Comparison of ENCODE assay signal across 10 mouse cellular contexts in the genomic region with DNA sequence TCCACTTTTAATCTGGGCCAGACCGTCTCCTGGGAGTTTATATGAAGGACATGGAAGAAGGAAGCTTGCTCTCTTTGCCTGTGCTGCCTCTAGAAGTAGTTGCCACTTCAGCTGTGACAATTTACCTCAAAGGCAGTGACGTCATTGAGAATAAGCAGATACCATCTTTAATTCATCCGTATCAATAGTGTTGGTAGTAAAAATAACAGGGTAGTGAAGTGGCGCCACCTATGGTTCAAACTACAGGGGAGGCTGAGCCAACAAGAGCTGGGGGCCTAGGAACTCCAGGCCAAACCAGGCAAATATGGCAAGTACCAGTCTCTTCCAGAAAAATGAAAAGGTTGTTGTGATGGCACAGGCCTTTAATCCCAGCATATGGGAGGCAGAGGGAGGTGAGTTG. TPM values are rescaled to one million over a fixed set of nuclear protein-coding genes. Genes with fewer than 3 reads are reported as not detected.
A peak's percentile ranks its signal among the peaks of the same experiment; 100 is the strongest.
DNase-seq lines count a peak whose midpoint lies in the region; ATAC-seq and TF ChIP-seq lines count a peak whose summit lies in the region.
"Had no signal": no experiment of that assay in that cellular context is flagged by ENCODE, and none has a peak within 500 bp of the region (broad histone marks: within the 10 kb centered on the region; RNA-seq: fewer than 3 reads in every experiment).

No protein-coding gene starts in this region.

- peaks cover 4% of the 10 kb centered on the region; the same call in 1 of the 2 replicates for H3K4me1 ChIP-seq in kidney, adult 2 months (ENCODE audit: control insufficient read depth, insufficient read depth, low read length)
- no peaks in the 10 kb centered on the region for H3K4me1 ChIP-seq in kidney, embryonic 15.5 days
- H3K4me1 ChIP-seq in cortical plate, adult 2 months (ENCODE audit: control insufficient read depth, insufficient read depth, low read length) = no peaks in the 10 kb centered on the region
- H3K4me1 ChIP-seq in intestine, embryonic 16.5 days (ENCODE audit: control insufficient read depth, insufficient read depth, low read length) = no peaks in the 10 kb centered on the region
- H3K4me1 ChIP-seq: limb, embryonic 12.5 days had no signal

- TF ChIP-seq POLR2A in kidney, adult 2 months (IDR thresholded peaks at IDR 0.05; ENCODE audit: low read depth, low read length) = no peak
- TF ChIP-seq POLR2A in cortical plate, adult 2 months (IDR thresholded peaks at IDR 0.05; ENCODE audit: extremely low read depth, insufficient read depth, low read length) = no peak

- DNase-seq in kidney, adult 2 months = peak; percentile 43
- peak; percentile 44 for DNase-seq in MN1 (ENCODE audit: low spot score)
- DNase-seq in mesoderm, embryonic 11.5 days (ENCODE audit: low read depth, low spot score) = peak; percentile 33
- DNase-seq in gastrocnemius, postnatal 10 days = no peak
- no peak for DNase-seq in ovary, postnatal 14 days (ENCODE audit: low spot score)

- H3K4me3 ChIP-seq in kidney, adult 2 months (ENCODE audit: insufficient read depth, low read depth, low read length) = no peak overlapping the region
- no peak overlapping the region for H3K4me3 ChIP-seq in kidney, embryonic 15.5 days (replicated peaks)
- H3K4me3 ChIP-seq in cortical plate, adult 2 months (ENCODE audit: insufficient read depth, low read length) = no peak overlapping the region
- no peak overlapping the region for H3K4me3 ChIP-seq in intestine, embryonic 16.5 days (ENCODE audit: low read length)
- H3K4me3 ChIP-seq: limb, embryonic 12.5 days had no signal

- no peaks in the 10 kb centered on the region for H3K9me3 ChIP-seq in kidney, embryonic 15.5 days (replicated peaks)
- no peaks in the 10 kb centered on the region for H3K9me3 ChIP-seq in intestine, embryonic 16.5 days (ENCODE audit: control insufficient read depth, low read length)
- H3K9me3 ChIP-seq: limb, embryonic 12.5 days had no signal

- H3K27me3 ChIP-seq in kidney, adult 2 months (replicated peaks; ENCODE audit: control insufficient read depth, insufficient read depth, low read length) = no peaks in the 10 kb centered on the region
- H3K27me3 ChIP-seq in kidney, embryonic 15.5 days = no peaks in the 10 kb centered on the region
- no peaks in the 10 kb centered on the region for H3K27me3 ChIP-seq in intestine, embryonic 16.5 days (replicated peaks; ENCODE audit: control insufficient read depth, insufficient read depth, low read length)
- H3K27me3 ChIP-seq: limb, embryonic 12.5 days had no signal

- no peak overlapping the region for H3K9ac ChIP-seq in kidney, embryonic 15.5 days
- H3K9ac ChIP-seq in intestine, embryonic 16.5 days (ENCODE audit: low read depth, low read length) = no peak overlapping the region
- H3K9ac ChIP-seq: limb, embryonic 12.5 days had no signal

- TF ChIP-seq CTCF in kidney, adult 2 months (conservative IDR thresholded peaks at IDR 0.05; ENCODE audit: insufficient read depth, insufficient read length, low read depth, low read length) = peak; percentile 58
- peak; percentile 24; the same call in 1 of the 2 replicates for TF ChIP-seq CTCF in cortical plate, adult 2 months (IDR thresholded peaks at IDR 0.05; ENCODE audit: extremely low read depth, insufficient read depth, low read length)

- H3K4me2 ChIP-seq in kidney, embryonic 15.5 days = no peak overlapping the region
- no peak overlapping the region for H3K4me2 ChIP-seq in intestine, embryonic 16.5 days (ENCODE audit: low read depth, low read length)
- H3K4me2 ChIP-seq: limb, embryonic 12.5 days had no signal

- WGBS in kidney, adult 2 months = 23% methylated on average over 4 of the region's 4 CpGs
- WGBS in kidney, embryonic 15.5 days = 36% methylated on average over 4 of the region's 4 CpGs
- WGBS in intestine, embryonic 16.5 days = 39% methylated on average over 4 of the region's 4 CpGs

- no peaks in the 10 kb centered on the region for H3K36me3 ChIP-seq in kidney, adult 2 months (ENCODE audit: control insufficient read depth, insufficient read depth, low read length)
- H3K36me3 ChIP-seq in kidney, embryonic 15.5 days = no peaks in the 10 kb centered on the region
- H3K36me3 ChIP-seq in intestine, embryonic 16.5 days (ENCODE audit: control insufficient read depth, insufficient read depth, low read length) = no peaks in the 10 kb centered on the region
- H3K36me3 ChIP-seq: limb, embryonic 12.5 days had no signal

- ATAC-seq in kidney, embryonic 15.5 days (replicated peaks; ENCODE audit: low FRiP score) = no peak
- no peak for ATAC-seq in intestine, embryonic 16.5 days

- H3K27ac ChIP-seq in kidney, adult 2 months (ENCODE audit: insufficient read depth, low read depth, low read length) = no peak overlapping the region
- no peak overlapping the region for H3K27ac ChIP-seq in kidney, embryonic 15.5 days
- H3K27ac ChIP-seq in cortical plate, adult 2 months (ENCODE audit: insufficient read depth, low read length) = no peak overlapping the region
- H3K27ac ChIP-seq in intestine, embryonic 16.5 days (ENCODE audit: low read length) = no peak overlapping the region
- H3K27ac ChIP-seq: limb, embryonic 12.5 days had no signal

RNA-seq across cellular contexts. Expression of gene Gpkow, which starts 4.1 kb away (rescaled TPM):
- polyA plus RNA-seq in kidney, adult 2 months (2012; rRNA removed) = 8.2 and 10.9 TPM in 2 replicates
- 40.3 and 42.5 TPM in 2 replicates for polyA plus RNA-seq in kidney, embryonic 15.5 days (2015; fragmentation: Nextera tagmentation; extraction: Ambion mirVana)
- 26.7 and 28.3 TPM in 2 replicates for polyA plus RNA-seq in cortical plate, adult 2 months (2012; rRNA removed)
- polyA plus RNA-seq in intestine, embryonic 16.5 days (2015; fragmentation: Nextera tagmentation; extraction: Ambion mirVana) = 28.0 and 29.5 TPM in 2 replicates
- 10 to 100 TPM; 19.6 to 19.8 TPM for total RNA-seq in gastrocnemius, postnatal 10 days (2021)

RNA-seq across cellular contexts. Expression of gene Magix, which starts 11.8 kb away (rescaled TPM):
- 17.4 and 22.1 TPM in 2 replicates for polyA plus RNA-seq in kidney, adult 2 months (2012; rRNA removed)
- polyA plus RNA-seq in kidney, embryonic 15.5 days (2015; fragmentation: Nextera tagmentation; extraction: Ambion mirVana) = 0.58 and 0.68 TPM in 2 replicates
- polyA plus RNA-seq in cortical plate, adult 2 months (2012; rRNA removed) = 0.96 and 1.2 TPM in 2 replicates
- polyA plus RNA-seq in intestine, embryonic 16.5 days (2015; fragmentation: Nextera tagmentation; extraction: Ambion mirVana) = 0.71 and 0.93 TPM in 2 replicates
- total RNA-seq in gastrocnemius, postnatal 10 days (2021) = 1 to 10 TPM; 2.8 to 3.3 TPM
- polyA plus RNA-seq: limb, embryonic 12.5 days had no signal

RNA-seq across cellular contexts. Expression of gene Wdr45, which starts 21.3 kb away (rescaled TPM):
- 73.1 and 76.9 TPM in 2 replicates for polyA plus RNA-seq in kidney, adult 2 months (2012; rRNA removed)
- 35.4 and 38.6 TPM in 2 replicates for polyA plus RNA-seq in kidney, embryonic 15.5 days (2015; fragmentation: Nextera tagmentation; extraction: Ambion mirVana)
- 77.0 and 84.9 TPM in 2 replicates for polyA plus RNA-seq in cortical plate, adult 2 months (2012; rRNA removed)
- polyA plus RNA-seq in intestine, embryonic 16.5 days (2015; fragmentation: Nextera tagmentation; extraction: Ambion mirVana) = 25.8 and 26.6 TPM in 2 replicates
- 10 to 100 TPM; 19.6 to 24.3 TPM for total RNA-seq in gastrocnemius, postnatal 10 days (2021)

RNA-seq across cellular contexts. Expression of gene Plp2, which starts 21.7 kb away (rescaled TPM):
- 72.2 and 74.1 TPM in 2 replicates for polyA plus RNA-seq in kidney, adult 2 months (2012; rRNA removed)
- polyA plus RNA-seq in kidney, embryonic 15.5 days (2015; fragmentation: Nextera tagmentation; extraction: Ambion mirVana) = 156 and 168 TPM in 2 replicates
- polyA plus RNA-seq in cortical plate, adult 2 months (2012; rRNA removed) = 14.5 and 16.3 TPM in 2 replicates
- 187 and 205 TPM in 2 replicates for polyA plus RNA-seq in intestine, embryonic 16.5 days (2015; fragmentation: Nextera tagmentation; extraction: Ambion mirVana)
- total RNA-seq in gastrocnemius, postnatal 10 days (2021) = 10 to 100 TPM; 54.2 to 55.4 TPM

RNA-seq across cellular contexts. Expression of gene Gm45208, which starts 29.2 kb away (rescaled TPM):
- polyA plus RNA-seq in kidney, adult 2 months (2012; rRNA removed) = 0.23 and 0.28 TPM in 2 replicates
- polyA plus RNA-seq in kidney, embryonic 15.5 days (2015; fragmentation: Nextera tagmentation; extraction: Ambion mirVana) = 0.96 TPM in 1 of 2 replicates, not detected in the other
- polyA plus RNA-seq in cortical plate, adult 2 months (2012; rRNA removed) = 0.46 TPM in 1 of 2 replicates, not detected in the other
- polyA plus RNA-seq in intestine, embryonic 16.5 days (2015; fragmentation: Nextera tagmentation; extraction: Ambion mirVana) = 0.37 TPM in 1 of 2 replicates, not detected in the other
- total RNA-seq in gastrocnemius, postnatal 10 days (2021) = not detected
- polyA plus RNA-seq: embryonic facial prominence, embryonic 14.5 days; limb, embryonic 12.5 days had no signal

Comparison
In these comparisons a context has a peak if more than half of its experiments do, and no peak if none do; other contexts are left out.
1. DNase-seq: peak in kidney, adult 2 months (single experiment), MN1 (single experiment) and mesoderm, embryonic 11.5 days (single experiment); none in gastrocnemius, postnatal 10 days (single experiment) and ovary, postnatal 14 days (single experiment).